Mouse (Mus musculus): ENCODE measurements around the gene Henmt1. TPM values are rescaled to one million over a fixed set of nuclear protein-coding genes. Genes with fewer than 3 reads are reported as not detected.

The Henmt1 gene
- polyA plus RNA-seq, 1 experiment: not detected

GRCm38 (mm10) chr3:108989971-108990548 lies 50.4 kb downstream of the Henmt1 start:
- no peaks in the 10 kb centered on the region for H3K9me3 ChIP-seq
- peaks cover 87% of the 10 kb centered on the region for H3K36me3 ChIP-seq (replicated peaks; ENCODE audit: low read length)
- H3K4me1 ChIP-seq: peaks cover 56% of the 10 kb centered on the region
- no peak overlapping the region for H3K4me3 ChIP-seq (replicated peaks)
- H3K27me3 ChIP-seq (replicated peaks): no peaks in the 10 kb centered on the region
- no peak for TF ChIP-seq GATA1 (IDR thresholded peaks at IDR 0.05; ENCODE audit: borderline replicate concordance, low read length)
- TF ChIP-seq FLI1 (IDR thresholded peaks at IDR 0.05; ENCODE audit: low read length): no peak

- H3K9me3 ChIP-seq: no peaks in the 10 kb centered on the region
- no peak overlapping the region for H3K4me3 ChIP-seq (replicated peaks)
- no peak for TF ChIP-seq FLI1 (IDR thresholded peaks at IDR 0.05; ENCODE audit: low read length)
- no peak for TF ChIP-seq GATA1 (IDR thresholded peaks at IDR 0.05; ENCODE audit: borderline replicate concordance, low read length)
- peaks cover 80% of the 10 kb centered on the region for H3K4me1 ChIP-seq
- no peaks in the 10 kb centered on the region for H3K27me3 ChIP-seq (replicated peaks)
- H3K36me3 ChIP-seq (replicated peaks; ENCODE audit: low read length): peaks cover 48% of the 10 kb centered on the region
Measured at GRCm38 (mm10) chr3:108994477-108994876, 54.8 kb downstream of the Henmt1 start.

- H3K9me3 ChIP-seq: no peaks in the 10 kb centered on the region
- H3K36me3 ChIP-seq (replicated peaks; ENCODE audit: low read length): peaks cover 43% of the 10 kb centered on the region
- TF ChIP-seq GATA1 (IDR thresholded peaks at IDR 0.05; ENCODE audit: borderline replicate concordance, low read length) (no peak), FLI1 (IDR thresholded peaks at IDR 0.05; ENCODE audit: low read length) (no peak)
- H3K4me1 ChIP-seq: peaks cover 71% of the 10 kb centered on the region
- H3K27me3 ChIP-seq (replicated peaks): no peaks in the 10 kb centered on the region
- peak overlapping the region; percentile 69 for H3K4me3 ChIP-seq (replicated peaks)
Measured at GRCm38 (mm10) chr3:108995379-108995778, 55.7 kb downstream of the Henmt1 start.

- Histone ChIP-seq H3K4me1 (peaks cover 62% of the 10 kb centered on the region), H3K4me3 (replicated peaks) (peak overlapping the region; percentile 89), H3K27me3 (replicated peaks) (no peaks in the 10 kb centered on the region), H3K9me3 (no peaks in the 10 kb centered on the region), H3K36me3 (replicated peaks; ENCODE audit: low read length) (peaks cover 41% of the 10 kb centered on the region)
- TF ChIP-seq FLI1 (IDR thresholded peaks at IDR 0.05; ENCODE audit: low read length) (no peak), GATA1 (IDR thresholded peaks at IDR 0.05; ENCODE audit: borderline replicate concordance, low read length) (peak; percentile 37; the same call in 1 of the 3 replicates)
Measured at GRCm38 (mm10) chr3:108997284-108997683, 57.6 kb downstream of the Henmt1 start.

- no peaks in the 10 kb centered on the region for H3K9me3 ChIP-seq
- TF ChIP-seq GATA1 (IDR thresholded peaks at IDR 0.05; ENCODE audit: borderline replicate concordance, low read length) (no peak), FLI1 (IDR thresholded peaks at IDR 0.05; ENCODE audit: low read length) (no peak)
- peaks cover 58% of the 10 kb centered on the region for H3K4me1 ChIP-seq
- peak overlapping the region; percentile 89 for H3K4me3 ChIP-seq (replicated peaks)
- no peaks in the 10 kb centered on the region for H3K27me3 ChIP-seq (replicated peaks)
- peaks cover 41% of the 10 kb centered on the region for H3K36me3 ChIP-seq (replicated peaks; ENCODE audit: low read length)
Measured at GRCm38 (mm10) chr3:108997762-108998161, 58.1 kb downstream of the Henmt1 start.

- TF ChIP-seq GATA1 (IDR thresholded peaks at IDR 0.05; ENCODE audit: borderline replicate concordance, low read length): no peak
- no peak for TF ChIP-seq FLI1 (IDR thresholded peaks at IDR 0.05; ENCODE audit: low read length)
- Histone ChIP-seq H3K36me3 (replicated peaks; ENCODE audit: low read length) (peaks cover 35% of the 10 kb centered on the region), H3K4me3 (replicated peaks) (no peak overlapping the region), H3K27me3 (replicated peaks) (no peaks in the 10 kb centered on the region), H3K9me3 (no peaks in the 10 kb centered on the region), H3K4me1 (peaks cover 43% of the 10 kb centered on the region)
Measured at GRCm38 (mm10) chr3:108999173-108999572, 59.5 kb downstream of the Henmt1 start.

GRCm38 (mm10) chr3:109005777-109006176 lies 66.1 kb downstream of the Henmt1 start:
- Histone ChIP-seq H3K4me3 (replicated peaks) (no peak overlapping the region), H3K27me3 (replicated peaks) (no peaks in the 10 kb centered on the region), H3K4me1 (peaks cover 50% of the 10 kb centered on the region), H3K36me3 (replicated peaks; ENCODE audit: low read length) (peaks cover 29% of the 10 kb centered on the region), H3K9me3 (no peaks in the 10 kb centered on the region)
- TF ChIP-seq GATA1 (IDR thresholded peaks at IDR 0.05; ENCODE audit: borderline replicate concordance, low read length): no peak
- no peak for TF ChIP-seq FLI1 (IDR thresholded peaks at IDR 0.05; ENCODE audit: low read length)

- Histone ChIP-seq H3K4me3 (replicated peaks) (no peak overlapping the region), H3K36me3 (replicated peaks; ENCODE audit: low read length) (peaks cover 7% of the 10 kb centered on the region), H3K9me3 (no peaks in the 10 kb centered on the region), H3K27me3 (replicated peaks) (no peaks in the 10 kb centered on the region), H3K4me1 (peaks cover 64% of the 10 kb centered on the region)
- TF ChIP-seq GATA1 (IDR thresholded peaks at IDR 0.05; ENCODE audit: borderline replicate concordance, low read length) (no peak), FLI1 (IDR thresholded peaks at IDR 0.05; ENCODE audit: low read length) (no peak)
Measured at GRCm38 (mm10) chr3:109008180-109008579, 68.5 kb downstream of the Henmt1 start.

Other genes starting within 250 kb of the Henmt1 start
- gene Gpsm2, start 217.6 kb upstream of the Henmt1 start, polyA plus RNA-seq (2012; ENCODE audit: insufficient read depth, low replicate concordance): 1.3 and 2.2 TPM in 2 replicates
- not detected in 2 replicates for gene Aknad1, start 200.2 kb upstream of the Henmt1 start, polyA plus RNA-seq (2012; ENCODE audit: insufficient read depth, low replicate concordance)
- gene Stxbp3, start 99.3 kb upstream of the Henmt1 start, polyA plus RNA-seq (2012; ENCODE audit: insufficient read depth, low replicate concordance): 4.2 and 9.1 TPM in 2 replicates
- gene Fndc7, start 49.9 kb upstream of the Henmt1 start, polyA plus RNA-seq (2012; ENCODE audit: insufficient read depth, low replicate concordance): 0.04 TPM in 1 of 2 replicates, not detected in the other
- 34.3 and 74.4 TPM in 2 replicates for gene Prpf38b, start 28.1 kb upstream of the Henmt1 start, polyA plus RNA-seq (2012; ENCODE audit: insufficient read depth, low replicate concordance)
- 8.5 TPM in 1 of 2 replicates, not detected in the other for gene Gm9857, start 572 bp downstream of the Henmt1 start, polyA plus RNA-seq (2012; ENCODE audit: insufficient read depth, low replicate concordance)
- 0.28 and 0.58 TPM in 2 replicates for gene Fam102b, start 87.7 kb downstream of the Henmt1 start, polyA plus RNA-seq (2012; ENCODE audit: insufficient read depth, low replicate concordance)
- gene Slc25a54, start 140.6 kb downstream of the Henmt1 start, polyA plus RNA-seq (2012; ENCODE audit: insufficient read depth, low replicate concordance): not detected in 2 replicates
- 6.3 and 10.0 TPM in 2 replicates for gene Slc25a24, start 183.3 kb downstream of the Henmt1 start, polyA plus RNA-seq (2012; ENCODE audit: insufficient read depth, low replicate concordance)